Mouse (Mus musculus) telencephalon, adult 2 months (tissue): Measurements from ENCODE around the gene Slc41a2.

ENCODE experiments used
- DNase-seq: peaks from one replicate; pipeline ENCODE4 v3.0.0-alpha.2; 2011; ENCODE audit warnings: low read depth, low spot score

Gene Slc41a2

DNA sequence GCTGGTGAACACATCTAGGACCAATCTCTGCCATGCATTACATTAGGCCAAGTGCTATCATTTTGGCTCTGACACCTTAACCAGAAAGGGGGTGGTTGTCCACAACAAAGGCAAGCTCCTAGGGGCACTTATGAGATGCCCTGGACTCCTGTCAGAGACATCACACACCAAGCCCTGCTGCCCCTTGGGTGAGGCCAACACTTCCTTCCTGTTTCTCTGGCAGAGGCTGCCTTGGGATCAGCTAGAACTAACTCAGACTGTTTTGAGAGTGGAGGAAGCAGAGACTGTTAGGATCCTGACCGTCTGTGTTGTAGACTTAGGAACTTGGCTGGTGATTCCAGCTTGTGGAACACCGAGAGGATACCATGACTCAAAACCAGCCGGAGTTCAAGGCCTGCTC is 103.7 kb downstream of the Slc41a2 start:
- no peak for DNase-seq

GRCm38 (mm10) chr10:83228626-83229025 is 109.1 kb downstream of the Slc41a2 start:
- DNase-seq = no peak

GRCm38 (mm10) chr10:83224999-83225398 is 112.7 kb downstream of the Slc41a2 start:
- no peak for DNase-seq

DNA sequence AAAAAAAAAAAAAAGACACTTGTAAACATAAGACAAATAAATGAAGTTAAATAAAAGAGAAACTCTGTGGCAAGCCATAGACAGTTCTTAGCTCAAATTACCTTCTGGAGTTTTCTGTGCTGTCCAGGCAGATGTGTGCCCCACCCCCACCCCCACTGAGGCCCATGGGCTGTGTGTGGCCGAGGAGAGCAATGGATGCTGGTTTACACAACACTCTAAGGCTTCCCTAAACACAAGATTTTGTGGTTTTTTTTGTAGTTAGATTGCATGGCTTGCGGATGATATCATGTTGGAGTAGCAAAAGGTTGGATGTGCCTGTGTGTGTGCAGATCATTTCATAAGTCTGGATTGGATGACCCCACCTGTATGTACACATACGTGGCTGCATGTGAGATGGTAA is 116.8 kb downstream of the Slc41a2 start:
- no peak for DNase-seq

DNA sequence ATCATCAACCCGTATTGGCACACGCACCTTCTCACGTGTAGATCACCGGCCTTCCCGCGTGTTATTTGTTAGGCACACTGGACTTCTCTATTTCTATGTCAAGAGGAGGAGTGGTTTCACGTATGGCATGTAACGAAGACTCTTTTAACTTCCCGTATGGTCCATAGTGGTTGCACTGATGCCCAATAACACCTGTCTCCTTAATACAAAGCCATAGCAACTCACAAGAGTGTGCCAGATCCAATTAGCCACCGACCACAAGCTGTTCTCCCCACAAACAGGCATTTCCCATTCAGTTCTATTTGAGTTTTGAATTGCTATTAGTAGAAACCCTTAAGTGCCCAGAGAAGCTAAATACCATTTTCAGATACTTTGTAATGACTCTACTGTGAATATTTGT is 117.5 kb downstream of the Slc41a2 start:
- DNase-seq = no peak

DNA sequence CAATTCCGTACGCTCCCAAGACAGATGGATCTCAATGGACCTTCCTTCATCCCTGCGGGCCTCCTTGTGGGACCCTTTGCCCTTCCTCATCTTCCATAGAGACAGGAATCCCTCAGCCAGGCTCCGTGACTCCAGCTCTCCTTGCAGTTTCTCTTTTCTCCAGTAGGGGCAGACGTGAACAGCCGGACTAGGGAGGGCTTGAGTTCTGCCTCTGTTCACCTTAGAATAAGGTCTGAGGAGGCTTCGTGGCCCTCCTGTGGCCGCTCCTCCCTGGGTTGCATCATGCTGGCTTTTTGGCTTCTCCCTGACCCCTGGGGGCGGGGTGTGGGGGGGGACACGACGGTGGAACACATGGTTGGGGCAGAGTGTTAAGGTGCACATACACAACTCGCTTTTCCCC is 118.0 kb downstream of the Slc41a2 start:
- DNase-seq = no peak

DNA sequence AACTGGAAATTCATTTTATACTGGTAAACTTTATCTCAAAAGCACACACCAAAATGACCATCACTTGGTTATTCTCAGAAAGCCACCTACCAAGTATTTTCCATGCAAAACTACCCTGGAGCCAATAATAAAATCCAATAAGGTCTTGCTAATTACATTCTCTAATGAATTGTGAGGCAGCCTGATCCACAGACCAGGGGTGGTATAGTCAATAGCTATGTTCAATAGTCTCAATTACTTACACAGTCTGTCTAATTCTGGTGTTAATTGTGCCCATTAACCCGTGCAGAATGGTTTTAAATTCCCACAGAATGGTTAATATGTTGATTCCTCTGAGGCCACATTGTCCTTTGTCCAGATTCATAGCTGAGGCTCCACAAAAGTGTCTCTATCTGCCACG is 118.9 kb downstream of the Slc41a2 start:
- no peak for DNase-seq

- no peak for DNase-seq
These were observed 120.4 kb downstream of the Slc41a2 start for GRCm38 (mm10) chr10:83217256-83217655.

GRCm38 (mm10) chr10:83215559-83215958 is 122.1 kb downstream of the Slc41a2 start:
- no peak for DNase-seq

- no peak for DNase-seq
These were observed 125.1 kb downstream of the Slc41a2 start for GRCm38 (mm10) chr10:83212618-83213017.

DNA sequence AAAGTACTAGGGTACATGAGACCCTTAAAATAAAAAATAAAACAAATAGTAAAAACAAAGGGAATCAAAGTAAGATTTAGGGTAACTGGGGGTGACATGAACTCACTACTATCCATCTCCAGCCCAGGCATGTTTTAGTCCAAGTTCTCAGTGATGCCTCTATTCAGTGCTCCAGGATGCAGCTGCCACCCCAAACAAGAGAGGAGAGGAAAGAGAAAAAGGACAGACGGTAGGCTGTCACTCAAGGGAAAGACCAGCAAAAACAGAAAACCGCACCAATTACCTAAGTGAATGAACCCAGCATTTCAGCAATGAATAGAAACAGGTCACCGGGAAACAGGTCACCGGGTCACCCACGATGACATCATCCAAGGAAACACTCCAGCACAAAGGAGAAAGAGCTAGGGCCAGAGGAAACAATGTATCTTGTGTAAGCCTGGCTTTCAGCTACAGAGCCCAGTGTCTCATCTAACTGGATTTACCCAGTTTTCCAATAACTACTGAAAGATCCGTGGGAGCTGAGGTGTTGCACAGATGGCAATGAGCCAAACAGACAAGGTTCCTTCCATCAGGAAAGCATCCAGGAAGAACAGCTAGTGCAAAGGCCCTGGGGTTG is 126.6 kb downstream of the Slc41a2 start:
- DNase-seq = no peak

DNA sequence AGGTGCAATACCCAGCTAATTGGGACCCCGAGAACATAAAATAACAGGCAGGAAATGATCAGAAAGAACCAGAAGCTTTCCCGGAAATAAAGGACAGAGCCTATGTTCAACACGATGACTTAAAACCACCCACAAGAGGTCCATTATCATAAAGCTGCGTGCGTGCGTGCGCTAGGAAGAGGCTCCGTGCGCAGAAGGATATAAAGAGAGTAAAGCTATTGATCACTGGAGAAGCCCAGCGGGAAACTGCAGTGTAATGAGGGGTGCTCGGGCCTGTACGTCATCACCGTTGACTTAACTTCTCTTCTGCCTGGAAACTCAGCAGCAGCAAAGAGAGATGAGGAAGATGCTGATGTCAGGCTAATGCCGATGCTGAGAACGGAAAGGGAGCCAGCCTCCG is 127.6 kb downstream of the Slc41a2 start:
- no peak for DNase-seq

- DNase-seq = no peak
These were observed 128.3 kb downstream of the Slc41a2 start for GRCm38 (mm10) chr10:83209388-83209787.

DNA sequence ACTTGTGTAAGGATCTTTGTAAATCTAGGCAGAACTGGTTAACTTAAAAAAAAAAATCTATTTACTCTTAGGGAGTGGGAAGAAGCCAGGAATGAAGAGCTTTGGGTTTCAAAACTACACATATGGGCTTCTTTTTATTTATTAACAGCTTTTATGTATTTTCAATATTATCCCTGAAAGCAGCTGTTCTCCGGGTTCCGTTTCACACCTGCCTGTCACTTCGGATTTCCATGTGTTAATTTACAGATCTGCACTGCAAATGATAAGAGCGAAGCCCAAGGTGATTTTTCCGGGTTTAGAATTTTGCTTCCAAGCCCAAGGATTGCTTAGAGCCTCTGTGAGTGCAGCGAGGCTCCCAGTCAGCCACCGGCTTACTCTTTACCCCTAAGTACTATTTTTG is 129.2 kb downstream of the Slc41a2 start:
- no peak for DNase-seq

DNA sequence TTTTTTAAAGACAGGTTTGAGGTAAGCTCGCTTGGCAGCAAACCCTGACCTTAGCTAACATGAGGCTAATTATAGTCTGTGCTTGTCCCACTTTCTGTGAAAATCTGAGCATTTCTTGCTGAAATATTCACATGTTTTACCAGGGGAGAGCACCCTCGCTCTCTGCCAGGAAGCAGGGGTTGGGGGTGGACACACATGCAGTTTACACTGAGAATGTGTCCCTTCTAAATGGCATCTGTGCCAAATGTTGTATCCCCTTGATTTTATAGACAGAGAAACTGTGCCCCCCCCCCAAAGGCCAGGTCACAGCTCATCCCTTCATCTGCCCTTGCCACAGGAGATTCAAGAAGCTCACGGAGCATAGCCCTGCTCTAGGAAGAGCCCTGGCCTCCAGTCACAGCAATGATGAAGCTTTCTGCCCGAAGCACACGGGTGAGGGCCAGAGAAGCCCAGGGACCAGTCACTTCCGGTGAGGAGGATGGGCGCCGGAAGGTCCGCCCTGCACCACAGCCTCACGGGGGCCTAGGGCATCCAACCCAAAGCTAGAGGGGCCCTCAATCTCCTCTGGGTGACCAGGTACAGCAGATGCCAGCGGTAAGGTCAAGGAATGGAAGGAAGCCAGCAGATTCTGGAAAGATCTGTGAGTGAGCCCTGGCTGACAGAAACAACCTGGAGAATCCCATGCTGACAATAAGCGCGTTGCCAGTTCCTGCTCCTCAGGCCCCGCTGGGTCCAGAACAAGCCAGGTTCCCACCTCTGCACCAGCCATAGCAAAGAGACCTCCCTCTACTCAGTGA is 134.6 kb downstream of the Slc41a2 start:
- no peak for DNase-seq

DNA sequence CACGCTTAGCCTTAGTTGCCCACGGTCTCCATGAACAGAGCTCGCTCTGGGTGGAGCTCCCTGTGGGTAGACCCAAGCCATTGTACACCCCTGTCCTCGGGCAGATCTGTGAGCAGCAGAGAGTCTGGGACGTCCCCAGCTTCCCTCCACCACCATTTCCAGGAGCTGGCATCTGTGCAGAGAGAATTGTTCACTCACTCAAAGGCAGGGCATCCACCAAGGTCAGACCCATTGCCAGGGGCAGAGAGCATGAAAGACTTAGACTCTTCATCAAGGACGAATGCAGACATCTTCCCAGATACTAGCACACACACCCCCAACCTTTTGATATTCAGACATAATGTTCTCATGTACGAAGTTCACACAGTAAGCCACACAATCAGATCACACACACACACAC is 136.2 kb downstream of the Slc41a2 start:
- no peak for DNase-seq

DNA sequence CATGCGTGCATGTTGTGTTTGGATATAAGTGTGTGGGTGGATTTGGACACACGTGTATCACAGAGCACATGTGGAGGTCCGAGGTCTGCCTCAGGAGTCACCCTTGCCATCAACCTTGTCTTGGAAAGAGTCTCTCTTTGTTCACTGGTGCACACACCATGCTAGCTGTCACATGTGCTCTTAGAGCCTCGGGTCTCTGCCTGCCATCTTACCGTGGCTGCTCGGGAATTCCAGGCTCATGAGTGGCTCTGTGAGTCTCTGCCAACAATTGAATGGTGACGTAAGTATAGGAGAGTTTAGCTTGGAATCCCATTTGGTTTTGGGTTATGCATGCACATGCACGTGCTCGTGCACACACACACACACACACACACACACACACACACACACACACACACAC is 138.4 kb downstream of the Slc41a2 start:
- no peak for DNase-seq

DNA sequence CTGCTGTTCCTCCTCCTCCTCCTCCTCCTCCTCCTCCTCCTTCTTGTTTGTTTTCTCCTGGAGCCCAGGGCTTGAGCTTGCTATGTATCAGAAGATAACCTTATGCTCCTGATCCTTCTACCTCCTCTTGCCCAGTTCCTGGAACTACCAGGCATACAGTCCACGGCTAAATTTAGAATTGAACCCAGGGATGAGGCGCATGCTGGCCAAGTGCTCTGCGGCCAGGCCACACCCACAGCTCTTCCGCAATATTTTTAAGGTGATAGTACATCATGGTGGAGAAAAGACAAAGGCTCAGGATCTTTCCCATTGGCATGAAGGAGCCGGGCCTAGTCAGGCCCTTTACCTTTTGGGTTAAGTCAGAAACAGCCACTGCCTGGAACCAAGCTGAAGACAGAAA is 139.0 kb downstream of the Slc41a2 start:
- DNase-seq = no peak

- no peak for DNase-seq
These were observed 139.9 kb downstream of the Slc41a2 start for GRCm38 (mm10) chr10:83197690-83198336.

DNA sequence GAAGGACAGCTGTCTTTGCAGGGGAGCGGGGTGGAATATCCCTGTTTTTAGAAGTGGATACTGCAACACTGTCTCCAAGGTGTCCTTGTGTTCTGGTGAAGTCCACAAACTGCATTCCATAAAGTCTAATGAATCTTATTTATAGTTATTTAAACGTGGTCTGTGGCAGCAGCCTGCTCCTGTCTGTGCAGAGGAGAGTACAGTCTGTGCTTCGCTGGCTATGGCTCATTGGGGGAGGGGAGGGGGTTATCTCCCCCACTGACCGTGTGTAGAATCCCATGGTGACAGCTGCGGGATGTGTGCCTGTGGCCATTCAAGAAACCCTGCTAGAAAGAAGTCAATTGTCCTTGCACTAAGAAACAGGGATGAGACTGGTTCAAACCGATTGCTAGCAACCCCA is 145.7 kb downstream of the Slc41a2 start:
- DNase-seq = no peak

DNA sequence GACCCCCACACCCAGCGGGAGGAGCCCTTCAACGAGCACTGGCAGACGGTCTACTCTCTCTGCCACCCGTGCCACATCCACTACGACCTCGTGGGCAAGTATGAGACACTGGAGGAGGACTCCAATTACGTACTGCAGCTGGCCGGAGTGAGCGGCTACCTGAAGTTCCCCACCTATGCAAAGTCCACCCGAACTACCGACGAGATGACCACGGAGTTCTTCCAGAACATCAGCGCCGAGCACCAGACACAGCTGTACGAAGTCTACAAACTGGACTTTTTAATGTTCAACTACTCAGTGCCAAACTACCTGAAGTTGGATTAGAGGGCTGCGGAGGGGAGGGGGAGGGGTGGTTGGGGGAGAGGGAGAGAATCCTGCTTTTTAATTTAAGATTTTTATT is 146.2 kb downstream of the Slc41a2 start:
- no peak for DNase-seq

GRCm38 (mm10) chr10:83189071-83189470 is 148.6 kb downstream of the Slc41a2 start:
- no peak for DNase-seq

DNA sequence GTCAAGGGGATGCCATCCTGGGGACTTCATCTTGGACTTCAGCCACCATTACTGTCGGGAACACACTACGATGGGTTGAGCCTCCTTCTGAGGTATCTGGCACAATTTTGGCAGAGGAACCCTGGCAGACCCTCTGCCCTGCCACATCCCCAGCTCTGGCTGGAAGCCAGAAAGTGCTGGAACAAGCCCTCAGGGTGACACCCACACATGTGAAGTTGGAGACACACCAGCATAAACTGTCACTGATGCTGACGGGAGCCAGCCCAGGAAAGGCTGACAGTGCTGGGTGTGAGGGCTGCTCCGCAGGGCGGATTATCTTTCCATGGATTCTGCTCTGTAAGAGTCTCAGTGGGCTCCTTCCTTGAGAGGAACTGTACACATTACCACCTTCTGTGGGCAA is 150.7 kb downstream of the Slc41a2 start:
- DNase-seq = no peak
